Mouse (Mus musculus) MEL (cell line): ENCODE measurements at regions not wholly inside any gene's neighbourhood (a gene's known extent, or its start where the extent isn't known, plus 50 kb on each side); places are given as distances from the start of the nearest gene placed in this dataset.
A peak's percentile ranks its signal among the peaks of the same experiment; 100 is the strongest.

Experiments
- DNase-seq: peaks from one replicate; pipeline ENCODE4 v3.0.0; 2011; ENCODE audit warnings: low read depth, low spot score
- H3K27ac ChIP-seq: 2 replicates; pipeline ENCODE4 v1.5.1; 2012; ENCODE audit warnings: low read depth, mild to moderate bottlenecking, control low read depth, low read length, moderate library complexity; ENCODE audit not compliant: control insufficient read depth
- H3K27me3 ChIP-seq, 2 experiments: fragments of 150-350 bp in 1 of 2; sonication (generic) in 1 of 2; 2 replicates each; pipeline ENCODE4 v1.6.1; 2012; ENCODE audit warnings: low read length in 2 of 2, mild to moderate bottlenecking in 2 of 2, improper control_type of control experiment in 1 of 2, moderate library complexity in 1 of 2; ENCODE audit not compliant: insufficient read depth in 2 of 2, control insufficient read depth in 1 of 2
- H3K36me3 ChIP-seq, 2 experiments: 2 replicates each; pipeline ENCODE4 v1.6.1; 2012 to 2014; ENCODE audit warnings: low read length in 2 of 2, improper control_type of control experiment in 1 of 2, inconsistent platforms in 1 of 2, mild to moderate bottlenecking in 1 of 2; ENCODE audit not compliant: insufficient read depth in 2 of 2, control insufficient read depth in 1 of 2
- H3K4me1 ChIP-seq, 2 experiments: fragments of 150-350 bp in 1 of 2; sonication (generic) in 1 of 2; 2 replicates each; pipeline ENCODE4 v1.6.1; 2012; ENCODE audit warnings: low read length in 2 of 2, improper control_type of control experiment in 1 of 2, mild to moderate bottlenecking in 1 of 2; ENCODE audit not compliant: insufficient read depth in 2 of 2, control insufficient read depth in 1 of 2
- H3K4me3 ChIP-seq, 2 experiments: fragments of 150-350 bp in 1 of 2; sonication (generic) in 1 of 2; 2 replicates each; pipeline ENCODE4 v1.5.1; 2012; ENCODE audit warnings: low read depth in 2 of 2, low read length in 2 of 2, mild to moderate bottlenecking in 2 of 2, moderate library complexity in 2 of 2, control low read depth in 1 of 2, improper control_type of control experiment in 1 of 2; ENCODE audit not compliant: control insufficient read depth in 1 of 2, insufficient read depth in 1 of 2
- H3K79me2 ChIP-seq: 2 replicates; pipeline ENCODE4 v1.6.1; 2012; ENCODE audit warnings: mild to moderate bottlenecking, low read length, moderate library complexity; ENCODE audit not compliant: control insufficient read depth, poor library complexity, insufficient read depth
- H3K9ac ChIP-seq: 2 replicates; pipeline ENCODE4 v1.6.1; 2012; ENCODE audit warnings: low read depth, mild to moderate bottlenecking, control low read depth, low read length, moderate library complexity; ENCODE audit not compliant: control insufficient read depth, poor library complexity, severe bottlenecking
- H3K9me3 ChIP-seq: fragments of 150-350 bp; sonication (generic); replicated peaks from 2 replicates; pipeline ENCODE4 v1.6.1; 2012; ENCODE audit warnings: mild to moderate bottlenecking, low read length, improper control_type of control experiment, moderate library complexity; ENCODE audit not compliant: insufficient read depth
- CTCF ChIP-seq, 3 experiments: IDR thresholded peaks in 2 of 3; conservative IDR thresholded peaks in 1 of 3; 2 replicates each; pipeline ENCODE4 v1.5.1; 2011 to 2012; ENCODE audit warnings: low read length in 3 of 3, low read depth in 2 of 3, mild to moderate bottlenecking in 2 of 3, improper control_type of control experiment in 1 of 3, inconsistent platforms in 1 of 3, mixed read lengths in 1 of 3, moderate library complexity in 1 of 3; ENCODE audit not compliant: control insufficient read depth in 1 of 3, insufficient read depth in 1 of 3, poor library complexity in 1 of 3, severe bottlenecking in 1 of 3
- MAFK ChIP-seq: IDR thresholded peaks from 2 replicates; pipeline ENCODE4 v1.6.1; 2011; ENCODE audit warnings: low read depth, mild to moderate bottlenecking, low read length, improper control_type of control experiment, borderline replicate concordance
- MAX ChIP-seq: IDR thresholded peaks from 2 replicates; pipeline ENCODE4 v1.6.1; 2011; ENCODE audit warnings: low read length, improper control_type of control experiment
- MAZ ChIP-seq: IDR thresholded peaks from 2 replicates; pipeline ENCODE4 v1.6.1; 2012; ENCODE audit warnings: low read depth, mild to moderate bottlenecking, inconsistent platforms, low read length, improper control_type of control experiment
- RAD21 ChIP-seq: IDR thresholded peaks from 2 replicates; pipeline ENCODE4 v1.6.1; 2011; ENCODE audit warnings: mild to moderate bottlenecking, low read depth, low read length, improper control_type of control experiment
- RCOR1 ChIP-seq: IDR thresholded peaks from 2 replicates; pipeline ENCODE4 v1.6.1; 2012; ENCODE audit warnings: low read depth, mild to moderate bottlenecking, inconsistent platforms, low read length, improper control_type of control experiment
- SMC3 ChIP-seq: IDR thresholded peaks from 2 replicates; pipeline ENCODE4 v1.6.1; 2011; ENCODE audit warnings: low read depth, low read length, improper control_type of control experiment
- ZC3H11A ChIP-seq: IDR thresholded peaks from 2 replicates; pipeline ENCODE4 v1.6.1; 2012; ENCODE audit warnings: low read depth, mild to moderate bottlenecking, inconsistent platforms, low read length, improper control_type of control experiment

GRCm38 (mm10) chr1:112379651-112380264, 515.0 kb upstream of the Dsel start:
- no peaks in the 10 kb centered on the region for H3K27me3 ChIP-seq
- TF ChIP-seq ZC3H11A (peak; percentile 16; the same call in 1 of the 2 replicates), SMC3 (peak; percentile 30; the same call in 1 of the 2 replicates), MAFK (no peak), CTCF (IDR thresholded peaks at IDR 0.05 in 2 of 3, conservative IDR thresholded peaks at IDR 0.05 in 1 of 3; ENCODE audit: control insufficient read depth in 1 of 3, insufficient read depth in 1 of 3, low read depth in 2 of 3, low read length in 3 of 3, poor library complexity in 1 of 3, severe bottlenecking in 1 of 3) (peak in 1 of 3 experiments; percentile 39; a peak in 2 of 6 replicates)
- H3K9me3 ChIP-seq = no peaks in the 10 kb centered on the region
- H3K36me3 ChIP-seq = no peaks in the 10 kb centered on the region
- H3K4me1 ChIP-seq = no peaks in the 10 kb centered on the region
- H3K9ac ChIP-seq = no peak overlapping the region
- DNase-seq = peak; percentile 12
- H3K27ac ChIP-seq = no peak overlapping the region
- H3K79me2 ChIP-seq = no peaks in the 10 kb centered on the region
- no peak overlapping the region for H3K4me3 ChIP-seq

GRCm38 (mm10) chr1:112378660-112379059, 513.9 kb upstream of the Dsel start:
- Histone ChIP-seq H3K36me3 (no peaks in the 10 kb centered on the region), H3K27me3 (no peaks in the 10 kb centered on the region), H3K4me1 (no peaks in the 10 kb centered on the region), H3K9ac (no peak overlapping the region), H3K79me2 (no peaks in the 10 kb centered on the region), H3K4me3 (no peak overlapping the region), H3K27ac (no peak overlapping the region), H3K9me3 (no peaks in the 10 kb centered on the region)
- peak; percentile 9 for DNase-seq
- TF ChIP-seq CTCF (IDR thresholded peaks at IDR 0.05 in 2 of 3, conservative IDR thresholded peaks at IDR 0.05 in 1 of 3; ENCODE audit: control insufficient read depth in 1 of 3, insufficient read depth in 1 of 3, low read depth in 2 of 3, low read length in 3 of 3, poor library complexity in 1 of 3, severe bottlenecking in 1 of 3) = peak in 2 of 3 experiments; percentile 32 to 41; a peak in 2 of 6 replicates
- peak; percentile 32; the same call in 1 of the 2 replicates for TF ChIP-seq SMC3
- peak; percentile 35 for TF ChIP-seq RAD21
- no peak for TF ChIP-seq RCOR1

GRCm38 (mm10) chr1:112355816-112356215, 491.1 kb upstream of the Dsel start:
- Histone ChIP-seq H3K9ac (no peak overlapping the region), H3K79me2 (no peaks in the 10 kb centered on the region), H3K27me3 (no peaks in the 10 kb centered on the region), H3K36me3 (no peaks in the 10 kb centered on the region), H3K9me3 (no peaks in the 10 kb centered on the region), H3K4me1 (no peaks in the 10 kb centered on the region), H3K4me3 (no peak overlapping the region), H3K27ac (no peak overlapping the region)
- no peak for TF ChIP-seq MAX
- no peak for TF ChIP-seq MAZ
- no peak for DNase-seq
